Mouse (Mus musculus): ENCODE measurements at regions not wholly inside any gene's neighbourhood (a gene's known extent, or its start where the extent isn't known, plus 50 kb on each side); places are given as distances from the start of the nearest gene placed in this dataset.
"Not testable (repeated sequence)": the region's sequence is repeated elsewhere in the genome, so short reads cannot be mapped to it uniquely, and the experiment has no call there.

DNA sequence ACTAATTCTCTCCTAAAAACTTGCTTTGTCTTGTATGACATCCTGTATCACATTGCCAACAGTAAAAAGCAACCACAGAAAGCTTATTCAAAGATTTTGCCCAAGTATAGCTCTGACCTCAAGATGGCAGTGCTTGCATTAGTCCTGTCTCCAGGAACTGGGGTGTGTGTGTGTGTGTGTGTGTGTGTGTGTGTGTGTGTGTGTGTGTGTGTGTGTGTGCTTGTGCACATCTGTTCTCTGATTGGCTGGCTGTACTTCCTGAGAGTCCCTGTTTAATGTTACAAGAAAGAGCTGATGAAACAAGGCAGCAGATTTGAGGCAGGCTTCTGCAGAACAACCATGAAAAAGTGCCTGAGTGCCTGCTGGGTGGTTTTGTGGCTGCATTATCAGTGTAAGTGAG lies 639.2 kb upstream of the Olfr1507 start:
- DNase-seq (ENCODE audit: low read depth, low spot score): not testable (repeated sequence)

DNA sequence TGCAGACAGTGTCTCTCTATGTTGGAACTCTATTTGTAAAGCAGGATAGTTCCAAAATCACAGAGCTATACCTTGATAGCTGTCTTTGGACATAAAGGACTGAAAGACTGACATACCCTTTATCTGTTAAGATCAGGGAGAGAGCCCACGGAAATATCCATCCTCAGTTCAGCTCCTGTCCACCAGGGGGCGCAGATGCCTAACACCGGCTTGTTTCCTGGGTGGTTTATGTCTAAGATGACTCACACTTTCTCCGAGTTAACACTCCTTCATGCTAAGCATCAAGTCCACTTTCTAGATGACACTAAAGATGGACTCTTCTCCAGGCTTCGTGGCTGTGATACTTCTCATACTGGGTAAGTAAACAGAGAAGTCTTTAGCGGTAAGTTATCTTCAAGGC lies 636.8 kb upstream of the Olfr1507 start:
- not testable (repeated sequence) for DNase-seq (ENCODE audit: low read depth, low spot score)

DNA sequence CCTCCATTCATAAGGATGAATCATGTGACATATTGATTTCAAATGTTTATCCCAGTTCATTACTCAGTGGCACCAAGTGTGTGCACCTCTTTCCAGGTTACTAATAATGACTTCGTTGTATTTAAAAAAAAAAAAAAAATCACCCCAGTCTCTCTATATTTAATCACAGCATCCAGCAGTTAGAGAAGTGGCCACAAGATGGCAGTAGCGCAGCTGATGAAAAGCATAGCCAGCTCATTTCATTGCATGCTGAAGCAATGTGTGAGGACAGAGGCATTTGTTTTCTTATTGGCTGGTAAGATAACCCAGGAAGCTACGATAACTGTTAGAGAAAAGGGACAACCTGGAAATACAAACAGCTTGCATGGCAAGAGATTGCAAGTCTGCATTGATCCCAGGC lies 626.2 kb upstream of the Olfr1507 start:
- DNase-seq (ENCODE audit: low read depth, low spot score): not testable (repeated sequence)

DNA sequence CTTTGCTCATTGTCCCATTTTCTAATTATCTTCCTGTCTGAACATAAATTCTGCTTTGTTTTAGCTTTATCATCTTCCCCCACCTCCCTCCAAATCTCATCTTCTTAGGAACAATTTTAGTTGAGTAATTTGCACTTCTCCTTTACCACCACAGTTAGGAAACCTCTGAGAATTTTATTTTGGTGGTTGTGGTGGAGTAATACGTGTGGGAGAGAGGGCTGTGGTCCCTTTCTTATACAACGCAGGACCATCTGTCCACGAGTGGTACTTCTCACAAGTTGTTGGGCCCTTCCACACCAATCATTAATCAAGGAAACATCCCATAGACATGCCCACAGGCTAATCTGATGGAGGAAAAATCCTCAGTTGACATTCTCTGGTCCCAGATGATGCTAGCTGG lies 614.2 kb upstream of the Olfr1507 start:
- not testable (repeated sequence) for DNase-seq (ENCODE audit: low read depth, low spot score)

DNA sequence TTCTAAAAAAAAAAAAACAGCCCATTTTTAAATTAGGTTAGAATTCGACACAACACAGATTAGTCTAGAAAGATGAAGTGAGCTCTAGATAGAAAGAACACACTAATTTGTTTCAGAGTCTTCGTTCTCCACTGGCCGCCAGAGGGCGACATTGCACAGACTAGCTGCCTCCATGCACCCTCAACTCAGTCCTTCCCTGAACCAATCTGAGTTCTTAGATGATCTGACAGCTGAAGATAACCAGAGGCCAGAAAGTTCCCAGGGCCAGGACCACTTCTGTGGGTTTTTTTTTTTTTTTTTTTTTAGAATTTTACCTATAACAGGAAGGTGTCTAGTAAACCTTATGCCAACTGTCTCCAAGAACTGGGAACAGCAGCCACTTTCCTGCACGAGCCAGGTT lies 605.8 kb upstream of the Olfr1507 start:
- not testable (repeated sequence) for DNase-seq (ENCODE audit: low read depth, low spot score)

DNA sequence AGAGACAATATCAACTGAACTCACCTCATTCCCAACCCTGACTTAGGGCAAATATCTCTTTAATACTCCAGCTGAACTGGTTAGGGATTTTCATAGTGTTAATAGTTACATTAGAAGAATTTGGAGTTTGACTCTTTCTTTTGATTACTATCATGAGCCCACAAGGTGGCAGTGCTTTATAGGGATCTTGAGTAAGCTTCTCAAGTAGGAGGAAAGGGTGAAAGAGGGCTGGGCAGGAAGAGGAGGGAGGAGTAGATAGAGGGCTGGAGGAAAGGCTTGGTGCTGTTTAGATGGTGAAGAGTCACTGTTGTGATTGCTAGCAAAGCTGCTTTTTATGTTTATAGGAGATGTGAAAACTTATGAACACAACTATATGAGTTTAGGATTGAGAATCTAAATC lies 595.4 kb upstream of the Olfr1507 start:
- DNase-seq (ENCODE audit: low read depth, low spot score): not testable (repeated sequence)

DNA sequence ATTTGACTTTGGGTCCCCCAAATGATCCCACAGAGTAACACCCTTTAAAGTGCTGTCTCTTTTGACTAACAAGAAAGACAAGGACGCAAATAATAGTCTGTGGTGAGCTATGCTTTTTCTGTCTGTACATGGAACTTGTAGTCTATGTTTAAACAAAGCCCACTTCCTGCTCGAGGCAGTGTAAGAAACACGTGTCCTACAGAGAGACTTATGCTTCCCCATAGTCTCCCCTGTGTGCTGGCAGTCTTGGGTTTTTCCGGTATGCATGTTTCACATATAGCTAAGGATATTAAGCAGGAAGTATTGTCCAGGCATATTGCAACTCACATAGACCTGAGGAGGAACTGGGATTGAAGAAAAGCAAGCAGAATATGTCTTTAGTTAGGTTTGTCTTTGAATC lies 586.3 kb upstream of the Olfr1507 start:
- not testable (repeated sequence) for DNase-seq (ENCODE audit: low read depth, low spot score)

DNA sequence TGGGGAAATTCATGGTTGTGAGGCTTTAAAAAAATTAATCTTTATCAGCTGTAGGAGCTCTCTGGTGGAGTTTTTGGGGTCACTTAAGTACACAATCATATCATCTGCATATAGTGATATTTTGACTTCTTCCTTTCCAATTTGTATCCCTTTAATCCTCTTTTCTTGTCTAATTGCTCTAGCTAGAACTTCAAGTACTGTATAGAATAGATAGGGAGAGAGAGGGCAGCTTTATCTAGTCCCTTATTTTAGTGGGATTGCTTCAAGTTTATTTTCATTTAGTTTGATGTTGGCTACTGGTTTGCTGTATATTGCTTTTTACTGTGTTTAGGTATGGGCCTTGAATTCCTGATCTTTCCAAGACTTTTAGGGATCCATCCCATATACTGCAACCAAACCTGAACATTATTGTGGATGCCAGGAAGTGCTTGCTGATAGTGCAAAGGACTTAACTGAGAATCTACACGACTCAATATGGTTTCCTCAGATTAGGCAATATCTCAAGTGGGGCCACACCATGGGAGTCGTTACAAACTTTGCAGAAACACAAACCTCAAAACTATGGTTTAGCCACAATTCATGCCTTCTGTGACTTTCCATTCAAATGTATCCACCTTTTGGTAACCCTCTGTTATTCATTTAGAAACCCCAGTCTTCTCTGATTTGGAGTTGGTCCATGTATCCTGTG lies 585.6 kb upstream of the Olfr1507 start:
- not testable (repeated sequence) for DNase-seq (ENCODE audit: low read depth, low spot score)

DNA sequence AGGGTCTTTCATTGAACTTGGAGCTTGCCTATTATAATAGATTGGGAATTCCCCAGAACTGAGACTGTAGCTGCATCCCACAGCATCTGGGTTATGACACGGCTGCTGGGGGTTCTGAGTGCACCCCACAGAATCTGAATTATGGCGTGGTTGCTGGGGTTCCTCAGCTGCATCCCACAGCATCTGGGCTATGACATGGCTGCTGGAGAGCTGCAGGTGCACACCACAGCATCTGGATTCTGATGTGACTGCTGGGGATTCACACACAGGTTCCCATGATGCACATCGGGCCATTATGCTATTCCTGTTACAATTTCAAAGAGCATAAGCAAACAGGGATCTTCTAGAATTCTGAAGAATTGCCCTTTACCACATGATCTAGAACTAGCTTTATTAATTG lies 585.0 kb upstream of the Olfr1507 start:
- DNase-seq (ENCODE audit: low read depth, low spot score): not testable (repeated sequence)

DNA sequence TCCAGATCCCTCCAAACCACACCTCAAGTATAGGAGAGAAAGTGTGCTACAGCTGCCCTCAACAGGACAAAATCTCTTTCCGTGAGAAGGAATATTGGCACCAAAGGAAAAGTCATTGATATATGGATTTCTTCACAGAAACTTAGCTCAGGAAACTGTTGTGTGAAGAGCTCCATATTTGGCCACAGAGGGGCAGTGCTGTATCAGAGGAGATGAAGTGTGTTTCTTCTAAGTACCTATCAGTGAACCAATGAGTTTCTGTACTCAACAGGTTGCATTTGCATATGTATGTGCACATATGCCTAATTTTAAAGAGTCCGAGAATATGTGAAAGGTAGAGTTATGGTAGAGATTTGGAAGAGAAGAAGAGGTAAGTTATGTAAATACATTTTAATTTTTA lies 580.4 kb upstream of the Olfr1507 start:
- not testable (repeated sequence) for DNase-seq (ENCODE audit: low read depth, low spot score)

DNA sequence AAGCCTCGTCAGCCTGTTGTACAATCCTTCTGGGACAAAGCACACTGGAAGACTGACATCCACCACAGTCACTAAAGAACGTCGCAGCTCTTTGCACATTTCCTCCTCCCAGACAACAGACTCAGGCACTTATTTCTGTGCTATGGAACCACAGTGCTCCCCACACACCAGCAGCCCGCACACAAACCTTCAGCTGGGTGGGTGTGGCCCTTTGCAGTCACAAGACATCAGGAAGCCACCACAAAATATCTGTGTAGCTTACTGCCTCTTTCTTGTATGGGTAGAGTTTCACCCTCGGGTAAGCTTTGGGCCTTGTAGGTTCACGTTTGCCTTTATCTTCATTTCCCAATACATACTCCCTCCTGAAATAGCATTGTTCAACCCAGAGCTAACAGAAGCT lies 577.6 kb upstream of the Olfr1507 start:
- not testable (repeated sequence) for DNase-seq (ENCODE audit: low read depth, low spot score)

DNA sequence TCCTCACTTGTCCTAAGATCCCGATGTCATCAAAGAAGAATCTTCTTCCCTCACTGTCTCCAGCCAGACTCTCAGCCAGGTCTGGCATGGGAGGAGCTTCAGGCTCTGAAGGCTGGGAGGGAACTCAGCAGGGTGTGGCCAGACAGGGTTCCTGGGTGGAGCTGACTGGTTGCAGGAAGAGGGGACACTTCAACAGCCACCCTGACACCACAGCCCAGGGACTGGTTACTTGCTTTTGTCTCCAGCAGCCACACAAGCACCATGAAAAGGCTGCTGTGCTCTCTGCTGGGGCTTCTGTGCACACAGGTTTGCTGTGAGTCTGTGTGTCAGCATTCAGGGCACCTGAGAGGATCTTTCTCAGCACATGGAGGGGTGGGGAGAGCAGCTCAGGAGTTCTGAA lies 577.0 kb upstream of the Olfr1507 start:
- DNase-seq (ENCODE audit: low read depth, low spot score): not testable (repeated sequence)

DNA sequence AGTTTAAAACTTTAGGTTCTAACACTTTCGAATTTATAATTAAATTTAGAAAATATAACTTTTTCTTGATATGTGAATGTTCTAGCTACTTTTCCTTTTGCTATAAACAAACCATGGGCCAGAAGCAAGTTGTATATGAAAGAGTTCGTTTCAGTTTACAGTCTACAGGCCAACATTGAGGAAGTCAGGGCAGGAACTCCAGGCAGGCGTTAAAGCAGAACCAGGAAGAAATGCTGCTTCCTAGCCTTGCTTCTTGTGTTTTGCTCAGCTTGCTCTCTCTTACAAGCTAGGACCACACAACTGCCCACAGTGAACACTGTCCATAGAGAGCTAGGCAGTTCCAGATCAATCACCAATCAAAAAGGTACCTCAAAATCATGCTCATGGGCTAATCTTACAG lies 558.9 kb upstream of the Olfr1507 start:
- DNase-seq (ENCODE audit: low read depth, low spot score): not testable (repeated sequence)

DNA sequence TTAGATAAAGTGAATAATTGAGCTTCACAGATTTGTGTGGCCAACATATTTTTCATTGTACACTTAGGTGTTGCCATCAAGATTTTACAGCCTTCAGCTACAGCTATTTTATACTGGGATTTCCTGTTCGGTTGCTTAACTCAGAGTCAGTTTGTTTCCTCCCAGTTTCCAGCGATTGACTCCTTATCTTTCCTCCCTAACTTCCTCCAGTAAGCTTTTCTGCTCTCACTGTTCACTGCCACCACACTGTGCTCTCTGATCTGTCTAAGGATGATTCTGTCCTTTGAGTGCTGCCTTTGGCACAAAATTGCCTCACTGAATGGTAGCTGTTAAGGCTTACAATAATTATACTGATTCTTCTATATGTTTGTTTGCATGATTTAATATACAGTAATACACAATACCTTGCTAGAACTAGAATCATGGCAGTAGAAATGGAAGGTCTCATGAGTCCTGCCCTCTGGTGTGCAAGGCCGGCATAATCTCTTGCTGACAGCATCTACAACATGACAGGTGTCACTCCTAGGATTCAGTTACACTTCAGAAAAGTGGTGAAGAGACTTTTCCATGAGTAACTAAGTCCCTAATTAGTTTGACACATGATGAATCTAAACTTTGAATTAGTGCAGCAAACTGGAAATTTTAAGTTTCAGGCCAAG lies 558.0 kb upstream of the Olfr1507 start:
- not testable (repeated sequence) for DNase-seq (ENCODE audit: low read depth, low spot score)

DNA sequence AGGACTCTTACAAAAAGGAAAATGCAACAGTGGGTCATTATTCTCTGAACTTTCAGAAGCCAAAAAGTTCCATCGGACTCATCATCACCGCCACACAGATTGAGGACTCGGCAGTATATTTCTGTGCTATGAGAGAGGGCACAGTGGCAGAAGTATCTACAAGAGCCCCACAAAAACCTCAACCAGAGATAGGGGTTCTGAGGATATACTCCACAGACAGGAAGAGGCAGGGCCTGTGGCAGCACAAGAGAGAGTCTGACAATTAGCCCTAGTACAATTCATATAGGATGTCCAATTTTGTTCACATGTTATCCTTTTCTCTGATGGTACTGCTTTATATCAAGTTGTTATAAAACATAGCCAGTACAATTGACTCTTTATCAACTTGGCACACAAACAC lies 552.1 kb upstream of the Olfr1507 start:
- not testable (repeated sequence) for DNase-seq (ENCODE audit: low read depth, low spot score)

DNA sequence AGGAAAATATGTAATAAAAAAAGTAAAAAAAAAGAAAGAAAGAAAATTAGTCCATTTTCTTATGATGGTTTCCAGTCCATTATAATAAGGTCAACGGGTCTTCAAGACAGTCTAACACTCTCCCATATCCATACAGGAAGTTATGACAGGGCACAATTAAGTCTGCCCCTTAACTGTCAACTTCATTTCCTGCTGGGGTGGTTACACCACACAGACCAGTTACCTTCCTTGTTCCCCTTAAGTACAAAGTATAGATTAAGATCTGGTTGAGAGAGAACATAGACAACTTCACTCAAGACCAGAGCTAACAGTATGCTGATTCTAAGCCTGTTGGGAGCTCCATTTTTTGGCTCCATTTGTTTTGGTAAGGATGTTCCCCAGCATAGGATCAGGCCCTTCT lies 551.4 kb upstream of the Olfr1507 start:
- not testable (repeated sequence) for DNase-seq (ENCODE audit: low read depth, low spot score)

DNA sequence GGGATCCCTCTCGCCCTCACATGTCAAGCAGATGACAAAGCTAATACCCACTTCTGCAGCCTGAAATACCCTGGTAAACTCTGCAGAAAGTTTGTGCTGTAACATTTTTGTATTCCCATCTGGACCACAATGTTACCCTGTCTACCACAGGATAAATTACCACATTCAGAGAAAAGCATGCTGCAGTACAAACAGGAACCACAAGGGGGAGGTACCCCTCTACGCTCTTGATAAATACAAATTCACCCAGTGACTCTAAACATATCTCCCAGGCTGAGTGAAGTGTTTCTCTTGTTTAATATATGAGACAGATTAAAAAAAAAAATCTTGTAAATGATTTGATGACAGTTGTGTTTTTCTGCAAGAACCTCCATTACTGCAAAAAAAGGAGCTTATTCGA lies 549.8 kb upstream of the Olfr1507 start:
- peak; percentile 79 for DNase-seq (ENCODE audit: low read depth, low spot score)

DNA sequence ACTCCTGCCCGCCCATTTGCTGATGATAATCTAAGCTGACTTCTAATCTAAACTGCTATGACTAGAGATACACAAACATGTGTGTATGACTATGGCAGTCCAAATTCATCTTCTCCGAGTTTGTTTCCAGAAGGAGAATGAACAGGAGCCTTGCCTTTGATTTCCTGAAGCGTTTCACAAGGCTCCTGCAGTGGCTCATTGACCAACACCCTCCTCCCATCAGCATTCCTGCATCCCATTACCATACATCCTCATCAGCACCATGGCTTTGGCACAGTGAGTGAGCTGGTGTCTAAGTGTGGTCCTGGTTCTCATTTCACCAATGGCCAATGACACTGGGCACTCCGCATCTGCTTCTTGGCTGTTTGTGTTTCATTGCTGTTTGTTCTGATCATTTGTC lies 548.6 kb upstream of the Olfr1507 start:
- peak; percentile 74 for DNase-seq (ENCODE audit: low read depth, low spot score)

DNA sequence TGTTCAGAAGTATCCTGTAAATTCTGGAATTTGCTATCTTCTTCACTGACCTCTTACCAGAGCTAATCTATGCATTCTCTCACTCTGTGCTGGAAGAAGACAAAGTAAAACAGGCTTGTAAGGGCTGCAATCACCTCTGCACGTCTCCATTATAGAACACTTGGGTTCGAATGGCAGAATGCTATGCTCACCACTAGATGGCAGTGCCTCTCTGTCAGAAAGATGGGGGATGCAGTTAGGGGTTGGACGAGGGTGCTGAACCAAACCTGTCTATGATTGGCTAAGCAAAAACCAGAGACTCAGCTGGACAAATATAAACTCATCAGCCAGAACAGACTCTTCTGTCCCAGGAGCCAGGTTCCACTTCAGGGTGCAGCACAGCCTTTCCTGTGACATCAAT lies 546.5 kb upstream of the Olfr1507 start:
- DNase-seq (ENCODE audit: low read depth, low spot score): peak; percentile 64

DNA sequence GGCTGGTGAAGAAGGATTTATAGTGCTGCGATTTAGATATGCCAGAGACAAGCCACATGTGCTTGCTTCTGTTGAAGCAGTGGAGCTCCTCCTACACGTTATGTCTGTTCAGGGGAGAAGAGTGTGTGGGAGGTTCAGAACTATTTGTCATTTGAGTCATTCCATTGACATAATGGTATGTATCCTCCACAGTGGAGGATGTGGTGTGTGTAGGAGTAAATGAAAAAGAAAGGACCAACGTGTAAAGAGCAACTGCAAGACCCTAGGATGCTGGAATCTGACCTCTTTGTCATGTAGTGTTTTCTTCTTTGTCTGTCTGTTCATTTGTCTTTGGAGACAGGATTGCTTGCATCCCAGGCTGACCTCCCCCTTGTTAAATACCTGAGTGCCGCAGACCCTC lies 543.9 kb upstream of the Olfr1507 start:
- peak; percentile 81 for DNase-seq (ENCODE audit: low read depth, low spot score)

DNA sequence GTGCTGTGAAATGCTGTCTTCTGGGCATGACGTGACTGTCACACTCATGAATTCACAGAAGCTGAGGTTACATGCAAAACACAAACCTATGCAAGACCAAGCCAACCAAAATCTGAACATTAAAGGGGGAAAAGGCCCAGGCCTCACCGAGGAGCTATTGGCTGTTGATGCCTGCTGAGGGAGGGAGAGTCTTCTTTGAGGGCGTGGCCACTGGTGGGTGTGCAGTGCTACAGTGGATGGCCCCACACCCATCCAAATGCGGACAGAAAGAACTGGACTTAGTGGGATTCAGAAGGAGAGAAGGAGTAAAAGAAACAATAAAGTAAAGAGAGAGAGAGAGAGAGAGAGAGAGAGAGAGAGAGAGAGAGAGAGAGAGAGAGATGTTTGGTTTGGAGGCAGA lies 539.4 kb upstream of the Olfr1507 start:
- DNase-seq (ENCODE audit: low read depth, low spot score): not testable (repeated sequence)

DNA sequence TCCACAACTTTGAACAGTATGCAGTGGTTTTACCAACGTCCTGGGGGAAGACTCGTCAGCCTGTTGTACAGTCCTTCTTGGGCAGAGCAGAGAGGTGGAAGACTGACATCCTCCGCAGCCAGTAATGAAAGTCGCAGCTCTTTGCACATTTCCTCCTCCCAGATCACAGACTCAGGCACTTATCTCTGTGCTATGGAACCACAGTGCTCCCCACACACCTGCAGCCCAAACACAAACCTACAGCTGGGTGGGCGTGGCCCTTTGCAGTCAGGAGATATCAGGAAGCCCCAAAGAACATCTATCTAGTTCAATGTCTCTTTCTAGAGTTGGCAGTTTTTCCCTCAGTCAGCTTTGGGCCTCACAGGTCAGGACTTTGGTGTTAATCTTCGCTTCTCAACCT lies 537.7 kb upstream of the Olfr1507 start:
- not testable (repeated sequence) for DNase-seq (ENCODE audit: low read depth, low spot score)

DNA sequence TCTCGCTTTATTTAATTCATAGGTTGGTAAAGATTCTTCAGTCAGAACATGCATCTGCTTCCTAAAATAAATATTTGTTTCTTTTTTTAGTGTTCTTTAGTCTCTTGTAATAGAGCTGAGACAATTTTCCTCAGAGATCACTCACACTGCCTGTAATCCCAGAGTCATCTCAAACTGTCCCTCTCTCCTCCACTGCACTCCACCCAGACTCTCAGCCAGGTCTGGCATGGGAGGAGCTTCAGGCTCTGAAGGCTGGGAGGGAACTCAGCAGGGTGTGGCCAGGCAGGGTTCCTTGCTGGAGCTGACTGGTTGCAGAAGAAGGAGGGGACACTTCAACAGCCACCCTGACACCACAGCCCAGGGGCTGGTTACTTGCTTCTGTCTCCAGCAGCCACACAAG lies 536.9 kb upstream of the Olfr1507 start:
- not testable (repeated sequence) for DNase-seq (ENCODE audit: low read depth, low spot score)

All from ES-CJ7 (cell line).